Mouse (Mus musculus): ENCODE measurements around the gene Dqx1.

- TF ChIP-seq ZNF384 (IDR thresholded peaks at IDR 0.05; ENCODE audit: low read depth, low read length) (no peak), ZC3H11A (IDR thresholded peaks at IDR 0.05; ENCODE audit: borderline replicate concordance, low read depth, low read length) (no peak), CHD2 (IDR thresholded peaks at IDR 0.05; ENCODE audit: low read depth, low read length) (no peak), MAFK (IDR thresholded peaks at IDR 0.05; ENCODE audit: insufficient read depth, low read depth, low read length) (no peak), HCFC1 (IDR thresholded peaks at IDR 0.05; ENCODE audit: borderline replicate concordance, insufficient read depth, low read length) (no peak)
Measured at GRCm38 (mm10) chr6:83111510-83112136, 54.0 kb downstream of the Dqx1 start.

Data from ES-E14 (cell line).